Mouse (Mus musculus): ENCODE measurements at regions not wholly inside any gene's neighbourhood (a gene's known extent, or its start where the extent isn't known, plus 50 kb on each side); places are given as distances from the start of the nearest gene placed in this dataset.
"Not testable (repeated sequence)": the region's sequence is repeated elsewhere in the genome, so short reads cannot be mapped to it uniquely, and the experiment has no call there.

DNA sequence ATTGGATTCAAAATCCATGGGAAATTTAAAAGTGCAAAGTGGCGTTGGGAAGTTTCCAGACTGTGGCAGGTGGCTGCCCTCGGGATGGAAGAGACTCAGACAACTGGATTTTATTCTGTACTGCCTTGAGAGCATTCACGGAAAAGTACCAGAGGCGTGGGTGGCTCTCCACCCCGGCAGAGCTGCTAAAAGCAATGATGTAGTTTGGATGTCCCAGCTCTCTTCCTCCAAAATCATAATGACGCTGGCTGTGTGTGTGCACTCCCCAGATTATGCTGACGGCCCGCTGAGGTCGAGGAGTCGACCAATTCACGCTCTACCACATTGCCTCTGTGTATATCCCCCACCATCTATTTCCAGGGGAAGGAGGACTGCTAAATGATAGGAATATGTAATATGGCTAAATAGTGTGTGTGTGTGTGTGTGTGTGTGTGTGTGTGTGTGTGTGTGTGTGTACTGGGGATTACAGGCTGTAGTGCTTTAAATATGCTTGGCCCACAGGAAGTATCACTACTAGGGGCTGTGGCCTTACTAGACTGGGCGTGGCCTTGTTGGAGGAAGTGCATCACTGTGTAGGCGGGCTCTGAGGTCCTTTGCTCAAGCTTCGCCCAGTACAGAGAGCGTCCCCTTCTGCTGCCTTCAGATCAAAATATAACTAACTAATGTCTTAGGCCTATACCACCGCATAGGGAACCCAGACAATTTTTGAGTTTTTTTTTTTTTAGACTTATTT, 179.0 kb downstream of the Katnal1 start:
- Histone ChIP-seq H3K27ac (no peak overlapping the region), H3K36me3 (replicated peaks) (no peaks in the 10 kb centered on the region)
- 93% methylated on average over 16 of the region's 16 CpGs for WGBS

GRCm38 (mm10) chr5:148747972-148748764, 181.0 kb downstream of the Katnal1 start:
- no peak for DNase-seq (ENCODE audit: extremely low spot score, low spot score)
- H3K4me3 ChIP-seq = no peak overlapping the region

More for the DNA sequence above, 179.0 kb downstream of the Katnal1 start:
- Histone ChIP-seq H3K4me1 (no peaks in the 10 kb centered on the region), H3K4me3 (no peak overlapping the region), H3K27me3 (ENCODE audit: poor library complexity, severe bottlenecking) (no peaks in the 10 kb centered on the region), H3K9me3 (peaks cover 4% of the 10 kb centered on the region; the same call in 1 of the 2 replicates)
- DNase-seq (ENCODE audit: extremely low spot score, low spot score) = no peak

DNA sequence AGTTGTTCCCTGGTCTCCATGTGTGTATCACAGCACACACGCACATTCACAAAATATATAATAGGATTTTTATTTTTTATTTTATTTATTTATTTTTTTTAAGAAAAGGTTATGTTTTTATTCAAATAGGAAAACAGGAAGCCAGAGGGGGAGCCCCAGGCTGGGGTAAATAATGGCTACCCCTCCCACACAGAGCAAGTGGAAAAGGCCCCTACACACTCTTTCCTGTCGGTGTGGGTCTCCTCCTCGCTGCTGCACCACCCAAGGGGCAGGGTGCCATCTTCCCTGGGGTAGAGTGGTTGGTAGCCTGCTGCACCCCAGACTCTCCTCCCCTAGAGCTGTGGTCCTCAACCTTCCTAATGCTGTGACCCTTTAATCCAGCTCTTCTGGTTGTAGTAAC, 181.6 kb downstream of the Katnal1 start:
- Histone ChIP-seq H3K27ac (no peak overlapping the region), H3K9me3 (peaks cover 12% of the 10 kb centered on the region), H3K4me1 (no peaks in the 10 kb centered on the region), H3K4me3 (no peak overlapping the region), H3K36me3 (replicated peaks) (no peaks in the 10 kb centered on the region), H3K27me3 (ENCODE audit: poor library complexity, severe bottlenecking) (no peaks in the 10 kb centered on the region)
- WGBS = 93% methylated on average over 3 of the region's 3 CpGs
- DNase-seq (ENCODE audit: extremely low spot score, low spot score) = no peak

More at GRCm38 (mm10) chr5:148747972-148748764, 181.0 kb downstream of the Katnal1 start:
- Histone ChIP-seq H3K4me1 (no peaks in the 10 kb centered on the region), H3K9me3 (peaks cover 12% of the 10 kb centered on the region), H3K27ac (no peak overlapping the region), H3K27me3 (ENCODE audit: poor library complexity, severe bottlenecking) (no peaks in the 10 kb centered on the region), H3K36me3 (replicated peaks) (no peaks in the 10 kb centered on the region)
- 91% methylated on average over 21 of the region's 21 CpGs for WGBS

GRCm38 (mm10) chr5:148746726-148747125, 182.4 kb downstream of the Katnal1 start:
- H3K27me3 ChIP-seq (ENCODE audit: poor library complexity, severe bottlenecking); H3K4me1 ChIP-seq; H3K27ac ChIP-seq; DNase-seq (ENCODE audit: extremely low spot score, low spot score); H3K4me3 ChIP-seq; H3K9me3 ChIP-seq; H3K36me3 ChIP-seq (replicated peaks): not testable (repeated sequence)
- WGBS = 83% methylated on average over 6 of the region's 6 CpGs

GRCm38 (mm10) chr5:148744676-148745391, 184.3 kb downstream of the Katnal1 start:
- Histone ChIP-seq H3K9me3 (peaks cover 8% of the 10 kb centered on the region), H3K27me3 (ENCODE audit: poor library complexity, severe bottlenecking) (no peaks in the 10 kb centered on the region), H3K4me3 (no peak overlapping the region), H3K4me1 (peaks cover 15% of the 10 kb centered on the region), H3K36me3 (replicated peaks) (no peaks in the 10 kb centered on the region), H3K27ac (no peak overlapping the region)
- 78% methylated on average over 7 of the region's 7 CpGs for WGBS
- DNase-seq (ENCODE audit: extremely low spot score, low spot score) = no peak

DNA sequence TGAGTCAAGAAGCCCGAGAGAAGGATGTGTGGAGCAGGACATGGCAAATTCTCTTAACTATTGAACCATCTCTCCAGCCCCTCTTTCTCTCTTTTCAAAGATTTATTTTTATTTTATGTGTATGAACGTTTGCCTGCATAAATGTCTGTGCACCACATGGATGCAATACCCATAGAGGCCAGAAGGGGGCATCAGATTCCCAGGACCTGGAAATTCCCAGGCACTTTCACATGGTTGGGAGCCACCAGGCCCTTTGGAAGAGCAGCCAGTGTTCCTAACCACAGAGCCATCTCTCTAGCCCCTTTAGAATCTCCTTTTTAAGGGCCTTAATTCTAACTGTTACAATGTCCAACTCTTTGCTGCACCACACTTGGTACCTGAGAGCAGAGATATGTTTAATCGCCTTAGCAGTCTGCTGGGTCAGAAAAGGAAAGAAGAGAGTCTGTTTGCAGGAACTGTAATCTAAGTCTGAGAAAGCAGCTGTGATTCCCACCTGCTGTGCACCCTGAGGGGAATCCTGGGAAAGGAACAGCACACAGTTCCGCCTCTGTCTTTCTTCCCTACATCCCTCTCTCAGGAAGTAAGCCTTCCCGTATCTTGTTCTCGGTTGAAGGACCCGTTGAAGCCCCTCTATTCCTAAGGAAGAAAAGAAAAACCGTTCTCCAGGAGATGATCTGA, 186.8 kb downstream of the Katnal1 start:
- no peaks in the 10 kb centered on the region for H3K36me3 ChIP-seq (replicated peaks)
- no peaks in the 10 kb centered on the region for H3K27me3 ChIP-seq (ENCODE audit: poor library complexity, severe bottlenecking)
- H3K4me1 ChIP-seq = peaks cover 20% of the 10 kb centered on the region
- H3K9me3 ChIP-seq = peaks cover 8% of the 10 kb centered on the region
- no peak overlapping the region for H3K4me3 ChIP-seq
- H3K27ac ChIP-seq = no peak overlapping the region
- 91% methylated on average over 8 of the region's 8 CpGs for WGBS
- DNase-seq (ENCODE audit: extremely low spot score, low spot score) = no peak

DNA sequence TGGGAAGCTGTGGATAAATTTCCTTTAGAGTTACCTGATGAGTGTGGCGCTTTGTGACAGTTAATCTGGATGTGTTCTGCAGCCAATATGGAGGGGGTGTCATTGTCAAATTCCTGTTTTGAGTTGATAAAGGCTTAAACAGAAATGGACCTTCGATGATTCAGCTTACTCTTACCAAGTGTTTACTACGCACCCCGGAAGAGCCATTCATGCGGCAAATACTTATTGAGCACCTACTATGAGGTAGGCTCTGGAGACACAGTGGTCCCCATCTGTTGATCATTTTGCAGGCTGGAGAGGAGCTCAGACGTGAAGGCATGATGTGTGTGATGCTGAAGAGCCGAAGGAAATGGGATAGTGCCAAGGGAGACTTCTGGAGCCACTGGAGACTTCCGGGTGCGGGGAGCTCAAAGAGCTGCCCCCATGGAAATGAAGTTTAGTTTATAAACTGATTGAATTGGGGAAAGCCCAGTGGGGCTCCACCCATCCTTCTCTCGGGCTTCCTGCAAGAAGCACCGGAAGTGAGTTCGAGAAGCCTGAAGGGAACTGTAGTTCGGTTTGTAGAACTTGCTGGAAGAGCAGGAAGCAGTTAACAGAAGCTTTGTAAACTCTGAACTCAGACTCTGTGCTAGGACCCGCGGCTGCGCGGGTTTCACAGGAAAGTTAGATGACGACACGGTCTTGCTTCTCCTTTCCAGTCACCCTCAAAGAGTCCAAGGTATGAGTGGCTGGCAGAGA, 187.7 kb downstream of the Katnal1 start:
- WGBS = 91% methylated on average over 19 of the region's 19 CpGs
- no peaks in the 10 kb centered on the region for H3K36me3 ChIP-seq (replicated peaks)
- peaks cover 20% of the 10 kb centered on the region for H3K4me1 ChIP-seq
- peaks cover 8% of the 10 kb centered on the region for H3K9me3 ChIP-seq
- no peak overlapping the region for H3K27ac ChIP-seq
- H3K4me3 ChIP-seq = no peak overlapping the region
- H3K27me3 ChIP-seq (ENCODE audit: poor library complexity, severe bottlenecking) = no peaks in the 10 kb centered on the region
- no peak for DNase-seq (ENCODE audit: extremely low spot score, low spot score)

- Histone ChIP-seq H3K27me3 (ENCODE audit: poor library complexity, severe bottlenecking) (no peaks in the 10 kb centered on the region), H3K27ac (no peak overlapping the region), H3K4me1 (peaks cover 20% of the 10 kb centered on the region), H3K9me3 (peaks cover 8% of the 10 kb centered on the region), H3K4me3 (no peak overlapping the region), H3K36me3 (replicated peaks) (no peaks in the 10 kb centered on the region)
- DNase-seq (ENCODE audit: extremely low spot score, low spot score) = no peak
- 77% methylated on average over 15 of the region's 15 CpGs for WGBS
Observed at GRCm38 (mm10) chr5:148740366-148741266, 188.0 kb upstream of the Ubl3 start.

DNA sequence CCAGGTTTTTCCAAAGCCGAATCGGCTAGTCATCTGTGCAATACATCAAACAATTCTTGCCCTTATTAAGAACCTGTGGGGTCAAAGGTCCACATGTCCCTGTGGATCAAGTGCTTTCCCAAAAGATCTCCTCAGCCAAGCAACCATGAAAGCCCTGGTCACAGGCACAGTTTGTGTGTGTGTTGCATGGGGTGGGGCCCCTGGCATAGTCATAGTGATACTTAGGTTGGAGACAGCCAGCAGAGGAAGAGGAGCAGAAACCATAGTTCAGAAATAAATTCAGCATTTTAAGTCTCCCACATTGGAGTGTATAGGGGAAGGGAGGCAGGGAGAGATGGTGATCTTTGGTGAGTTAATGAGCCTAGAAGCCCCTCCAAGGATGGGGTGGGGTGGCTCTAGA, 187.1 kb upstream of the Ubl3 start:
- no peak for DNase-seq (ENCODE audit: extremely low spot score, low spot score)
- H3K4me3 ChIP-seq = no peak overlapping the region
- peaks cover 8% of the 10 kb centered on the region for H3K9me3 ChIP-seq
- 92% methylated on average over 2 of the region's 2 CpGs for WGBS
- H3K27ac ChIP-seq = no peak overlapping the region
- no peaks in the 10 kb centered on the region for H3K36me3 ChIP-seq (replicated peaks)
- H3K4me1 ChIP-seq = peaks cover 20% of the 10 kb centered on the region
- H3K27me3 ChIP-seq (ENCODE audit: poor library complexity, severe bottlenecking) = no peaks in the 10 kb centered on the region

DNA sequence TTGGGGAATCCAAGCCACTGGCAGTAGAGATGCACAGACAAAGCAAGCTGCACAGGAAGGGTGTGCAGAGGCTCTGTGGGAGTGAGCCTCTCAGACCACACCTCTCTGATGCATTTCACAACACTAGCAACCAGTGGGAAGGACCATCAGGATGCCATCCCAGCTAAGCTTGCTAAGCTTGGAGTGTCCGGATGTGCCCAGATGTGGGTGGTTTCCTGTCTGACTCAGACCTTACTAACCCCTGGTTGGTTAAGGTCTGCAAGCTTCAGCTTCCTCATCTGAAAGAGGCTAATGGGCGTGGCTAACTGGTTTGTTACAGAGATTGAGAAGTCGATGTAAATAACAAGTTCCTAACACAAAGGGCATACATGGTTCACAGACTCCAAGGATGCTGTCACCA, 186.6 kb upstream of the Ubl3 start:
- Histone ChIP-seq H3K4me3 (no peak overlapping the region), H3K9me3 (peaks cover 4% of the 10 kb centered on the region), H3K4me1 (peaks cover 20% of the 10 kb centered on the region), H3K27ac (no peak overlapping the region), H3K27me3 (ENCODE audit: poor library complexity, severe bottlenecking) (no peaks in the 10 kb centered on the region), H3K36me3 (replicated peaks) (no peaks in the 10 kb centered on the region)
- DNase-seq (ENCODE audit: extremely low spot score, low spot score) = no peak
- 74% methylated on average over 3 of the region's 3 CpGs for WGBS

GRCm38 (mm10) chr5:148729541-148729940, 177.0 kb upstream of the Ubl3 start:
- H3K4me3 ChIP-seq = no peak overlapping the region
- no peak overlapping the region for H3K27ac ChIP-seq
- H3K4me1 ChIP-seq = peaks cover 6% of the 10 kb centered on the region
- WGBS = 92% methylated on average over 15 of the region's 15 CpGs
- no peak for DNase-seq (ENCODE audit: extremely low spot score, low spot score)
- H3K9me3 ChIP-seq = peaks cover 3% of the 10 kb centered on the region; the same call in 1 of the 2 replicates
- no peaks in the 10 kb centered on the region for H3K36me3 ChIP-seq (replicated peaks)
- no peaks in the 10 kb centered on the region for H3K27me3 ChIP-seq (ENCODE audit: poor library complexity, severe bottlenecking)
